Mouse (Mus musculus): ENCODE measurements around the gene Zdhhc20.

The Zdhhc20 gene

GRCm38 (mm10) chr14:57820839-57821238 is 69.2 kb downstream of the Zdhhc20 start:
- no peak for DNase-seq

- DNase-seq = no peak
Measured at GRCm38 (mm10) chr14:57811844-57812243, 78.2 kb downstream of the Zdhhc20 start.

GRCm38 (mm10) chr14:57810886-57811285 is 79.2 kb downstream of the Zdhhc20 start:
- no peak for DNase-seq

GRCm38 (mm10) chr14:57808558-57808957 is 81.5 kb downstream of the Zdhhc20 start:
- no peak for DNase-seq

GRCm38 (mm10) chr14:57803731-57804130 is 86.3 kb downstream of the Zdhhc20 start:
- DNase-seq = no peak

GRCm38 (mm10) chr14:57797991-57798931 is 91.8 kb downstream of the Zdhhc20 start, which contains the start of gene Sap18:
Gene Sap18, plus strand, starts transcription at chr14:57798180.
- peak; percentile 97 for DNase-seq

- DNase-seq = peak; percentile 24
Measured at GRCm38 (mm10) chr14:57797551-57797950, 92.5 kb downstream of the Zdhhc20 start.

GRCm38 (mm10) chr14:57791171-57791570 is 98.9 kb downstream of the Zdhhc20 start:
- no peak for DNase-seq

GRCm38 (mm10) chr14:57789759-57790158 is 100.3 kb downstream of the Zdhhc20 start:
- DNase-seq = no peak

- DNase-seq = no peak
Measured at GRCm38 (mm10) chr14:57789311-57789710, 100.8 kb downstream of the Zdhhc20 start.

- DNase-seq = no peak
Measured at GRCm38 (mm10) chr14:57787406-57787805, 102.7 kb downstream of the Zdhhc20 start.
